Mouse (Mus musculus): ENCODE data around the gene Prss16. TPM values are rescaled to one million over a fixed set of nuclear protein-coding genes. Genes with fewer than 3 reads are reported as not detected.

Gene Prss16
- polyA plus RNA-seq, 1 experiment = 0.36 TPM

GRCm38 (mm10) chr13:21969816-21970215 is 39.7 kb downstream of the Prss16 start:
- DNase-seq = no peak
- no peak for TF ChIP-seq CTCF (IDR thresholded peaks at IDR 0.05; ENCODE audit: borderline replicate concordance, insufficient read depth, low read depth, low read length)
- no peak for TF ChIP-seq POLR2A (IDR thresholded peaks at IDR 0.05; ENCODE audit: borderline replicate concordance, insufficient read depth, low read length)
- no peaks in the 10 kb centered on the region for H3K4me1 ChIP-seq (ENCODE audit: control insufficient read depth, insufficient read depth, low read length)
- no peak overlapping the region for H3K27ac ChIP-seq (ENCODE audit: insufficient read depth, low read length)
- no peak overlapping the region for H3K4me3 ChIP-seq (replicated peaks; ENCODE audit: insufficient read depth, low read depth, low read length)
- no peaks in the 10 kb centered on the region for H3K27me3 ChIP-seq (ENCODE audit: control insufficient read depth, insufficient read depth, low read length)
- 20% methylated on average over 2 of the region's 2 CpGs for WGBS

DNA sequence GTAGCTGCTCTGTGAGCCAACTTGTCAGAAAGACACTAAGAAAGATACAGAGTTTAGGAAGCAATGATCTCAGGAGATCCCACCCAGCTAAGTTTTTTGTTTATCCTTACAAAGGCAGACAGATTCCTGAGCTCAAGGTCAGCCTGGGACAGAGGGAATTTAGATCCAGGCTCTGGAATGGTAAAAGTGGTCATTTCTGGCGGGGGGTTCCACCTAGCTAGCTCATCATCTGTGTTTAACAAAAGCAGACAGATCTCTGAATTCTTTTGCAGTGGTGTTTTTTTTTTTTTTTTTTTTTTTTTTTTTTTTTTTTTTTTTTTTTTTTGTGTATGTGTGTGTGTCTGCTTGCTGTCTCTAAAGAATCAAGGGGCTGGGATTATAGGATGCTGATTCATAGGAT is 40.3 kb downstream of the Prss16 start:
- no peak for DNase-seq
- WGBS = 43% methylated on average over 1 of the region's 1 CpGs
- H3K27ac ChIP-seq (ENCODE audit: insufficient read depth, low read length) = no peak overlapping the region
- H3K27me3 ChIP-seq (ENCODE audit: control insufficient read depth, insufficient read depth, low read length) = no peaks in the 10 kb centered on the region
- no peaks in the 10 kb centered on the region for H3K4me1 ChIP-seq (ENCODE audit: control insufficient read depth, insufficient read depth, low read length)
- no peak overlapping the region for H3K4me3 ChIP-seq (replicated peaks; ENCODE audit: insufficient read depth, low read depth, low read length)
- TF ChIP-seq POLR2A (IDR thresholded peaks at IDR 0.05; ENCODE audit: borderline replicate concordance, insufficient read depth, low read length) = no peak
- no peak for TF ChIP-seq CTCF (IDR thresholded peaks at IDR 0.05; ENCODE audit: borderline replicate concordance, insufficient read depth, low read depth, low read length)

Other genes starting within 250 kb of the Prss16 start
- 0.27 and 0.41 TPM in 2 replicates for gene Hist1h1b, start 229.1 kb downstream of the Prss16 start, polyA plus RNA-seq (2012; rRNA removed)
- 1.9 and 4.9 TPM in 2 replicates for gene Hist1h3i, start 226.4 kb downstream of the Prss16 start, polyA plus RNA-seq (2012; rRNA removed)
- gene Hist1h2an, start 222.5 kb downstream of the Prss16 start, polyA plus RNA-seq (2012; rRNA removed) = not detected in 2 replicates
- not detected in 2 replicates for gene Hist1h2bp, start 222.3 kb downstream of the Prss16 start, polyA plus RNA-seq (2012; rRNA removed)
- 1.2 and 2.3 TPM in 2 replicates for gene Hist1h2bq, start 199.5 kb downstream of the Prss16 start, polyA plus RNA-seq (2012; rRNA removed)
- not detected in 2 replicates for gene Hist1h2ao, start 199.3 kb downstream of the Prss16 start, polyA plus RNA-seq (2012; rRNA removed)
- not detected in 2 replicates for gene Hist1h4m, start 198.0 kb downstream of the Prss16 start, polyA plus RNA-seq (2012; rRNA removed)
- gene Hist1h4n, start 177.5 kb downstream of the Prss16 start, polyA plus RNA-seq (2012; rRNA removed) = 12.7 and 19.8 TPM in 2 replicates
- gene Hist1h2ap, start 176.2 kb downstream of the Prss16 start, polyA plus RNA-seq (2012; rRNA removed) = 1.5 and 1.6 TPM in 2 replicates
- gene Hist1h2br, start 176.0 kb downstream of the Prss16 start, polyA plus RNA-seq (2012; rRNA removed) = 0.16 and 1.3 TPM in 2 replicates
- 0.95 and 1.0 TPM in 2 replicates for gene Zfp184, start 64.6 kb downstream of the Prss16 start, polyA plus RNA-seq (2012; rRNA removed)
- gene Pom121l2, start 28.5 kb downstream of the Prss16 start, polyA plus RNA-seq (2012; rRNA removed) = not detected in 2 replicates
- not detected in 2 replicates for gene Hist1h2ah, start 25.8 kb upstream of the Prss16 start, polyA plus RNA-seq (2012; rRNA removed)
- 0.34 TPM in 1 of 2 replicates, not detected in the other for gene Hist1h2bk, start 26.1 kb upstream of the Prss16 start, polyA plus RNA-seq (2012; rRNA removed)
- 8.8 and 9.8 TPM in 2 replicates for gene Hist1h4i, start 31.6 kb upstream of the Prss16 start, polyA plus RNA-seq (2012; rRNA removed)
- 0.60 and 1.1 TPM in 2 replicates for gene Hist1h2ag, start 33.2 kb upstream of the Prss16 start, polyA plus RNA-seq (2012; rRNA removed)
- gene Hist1h2bj, start 33.5 kb upstream of the Prss16 start, polyA plus RNA-seq (2012; rRNA removed) = 0.97 and 1.5 TPM in 2 replicates
- gene Vmn1r188, start 74.7 kb upstream of the Prss16 start, polyA plus RNA-seq (2012; rRNA removed) = not detected in 2 replicates
- gene Vmn1r189, start 96.1 kb upstream of the Prss16 start, polyA plus RNA-seq (2012; rRNA removed) = not detected in 2 replicates
- not detected in 2 replicates for gene Vmn1r191, start 174.2 kb upstream of the Prss16 start, polyA plus RNA-seq (2012; rRNA removed)
- not detected in 2 replicates for gene Vmn1r192, start 181.4 kb upstream of the Prss16 start, polyA plus RNA-seq (2012; rRNA removed)
- gene Vmn1r193, start 213.4 kb upstream of the Prss16 start, polyA plus RNA-seq (2012; rRNA removed) = not detected in 2 replicates
- not detected in 2 replicates for gene Vmn1r194, start 234.5 kb upstream of the Prss16 start, polyA plus RNA-seq (2012; rRNA removed)